Mouse (Mus musculus) heart, postnatal 0 days (tissue): ENCODE data around the gene Grk4.

Experiments used
- CTCF ChIP-seq: IDR thresholded peaks from 2 replicates; pipeline ENCODE4 v1.5.1; 2016; ENCODE audit warnings: antibody characterized with exemption, control low read depth, low read depth
- EP300 ChIP-seq: IDR thresholded peaks from 2 replicates; pipeline ENCODE4 v1.6.1; 2016; ENCODE audit warnings: antibody characterized with exemption, low read depth

- TF ChIP-seq CTCF: no peak
- TF ChIP-seq EP300: no peak
Measured at GRCm38 (mm10) chr5:34772696-34773245, 112.6 kb downstream of the Grk4 start.
